Mouse (Mus musculus): ENCODE results near the gene Hoxb2.

DNA sequence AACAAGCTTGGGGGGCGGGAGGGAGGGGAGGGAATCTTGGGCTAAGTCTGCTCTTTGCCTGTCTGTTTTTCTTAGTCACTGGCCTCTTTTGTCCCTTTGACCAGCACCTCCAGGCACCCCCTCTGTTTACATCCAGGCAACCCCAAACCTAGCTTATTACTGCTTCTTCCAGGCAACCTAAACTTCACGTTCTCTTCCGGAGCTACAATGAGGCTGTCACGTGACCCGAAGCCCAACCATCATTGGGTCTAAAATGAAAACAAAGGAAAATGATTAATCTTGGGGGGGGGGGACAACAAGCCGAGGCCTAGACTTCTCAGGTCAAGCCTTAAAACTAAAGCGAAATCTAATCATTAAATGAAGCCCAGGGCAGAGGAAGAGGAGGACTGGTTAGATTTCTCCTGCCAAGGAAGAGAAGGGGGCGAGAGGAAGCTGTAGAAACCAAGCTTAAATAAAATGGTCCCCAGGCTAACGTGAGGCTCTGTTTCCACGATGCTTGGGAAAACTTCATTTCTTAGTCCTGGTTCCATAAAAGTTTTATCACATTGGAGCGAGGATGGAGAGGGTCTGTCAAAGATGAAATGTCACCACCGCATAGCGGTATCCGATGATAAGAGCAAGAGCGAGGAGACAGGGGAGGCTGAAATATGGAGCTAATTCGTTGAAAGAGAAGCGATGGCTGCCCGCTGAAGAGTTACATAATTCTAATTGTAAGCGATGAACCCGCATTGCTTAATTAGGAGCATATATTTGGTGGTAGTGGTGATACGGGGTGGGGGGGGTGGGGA, 2.0 kb upstream of the Hoxb2 start:
- TF ChIP-seq CTCF (conservative IDR thresholded peaks at IDR 0.05; ENCODE audit: low read length) (no peak), POU5F1 (IDR thresholded peaks at IDR 0.05; ENCODE audit: borderline replicate concordance, low read length) (no peak), NANOG (IDR thresholded peaks at IDR 0.05; ENCODE audit: borderline replicate concordance, low read length) (no peak)
